Comparison of ENCODE assay signal across 1 mouse cellular context in the genomic region with DNA sequence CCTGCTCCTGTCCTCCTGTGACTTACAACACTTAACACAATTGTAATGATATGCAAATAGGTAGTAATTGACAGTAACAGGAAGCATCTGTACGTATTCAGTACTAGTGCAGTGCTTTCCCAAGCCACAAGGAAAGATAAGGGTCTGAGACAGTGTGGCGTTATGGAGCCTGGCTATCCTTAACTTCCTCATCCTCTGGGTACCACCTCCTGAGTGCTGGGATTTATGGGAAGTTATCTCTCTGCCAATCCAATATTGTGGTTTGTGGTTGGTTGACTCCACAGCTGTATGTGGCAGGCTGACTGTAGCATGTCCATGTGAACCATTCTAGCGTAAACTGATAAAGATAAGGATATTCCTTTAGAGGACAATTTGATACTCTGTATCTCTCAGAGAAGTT.
TF ChIP-seq lines count a peak whose summit lies in the region.

No protein-coding gene starts in this region.

TF ChIP-seq in MEL, 35 proteins besides CTCF, POLR2A, EP300 and RAD21:
- TF ChIP-seq UBTF (IDR thresholded peaks at IDR 0.05; ENCODE audit: borderline replicate concordance, insufficient read depth, low read depth, low read length) (no peak), CHD2 (IDR thresholded peaks at IDR 0.05; ENCODE audit: low read length) (no peak), TBP (IDR thresholded peaks at IDR 0.05; ENCODE audit: low read depth, low read length) (no peak), TAL1 (IDR thresholded peaks at IDR 0.05; ENCODE audit: low read length) (peak; percentile 56), MAFK (IDR thresholded peaks at IDR 0.05; ENCODE audit: borderline replicate concordance, low read depth, low read length) (peak; percentile 74), RCOR1 (IDR thresholded peaks at IDR 0.05; ENCODE audit: low read depth, low read length) (peak; percentile 96), USF2 (IDR thresholded peaks at IDR 0.05; ENCODE audit: borderline replicate concordance in 1 of 2, insufficient read depth in 1 of 2, low read depth in 1 of 2, low read length in 2 of 2) (no peak), JUND (IDR thresholded peaks at IDR 0.05; ENCODE audit: low read depth, low read length) (no peak), ZMIZ1 (IDR thresholded peaks at IDR 0.05; ENCODE audit: low read depth, low read length) (no peak), MYB (IDR thresholded peaks at IDR 0.05; ENCODE audit: low read depth, low read length) (no peak), TCF12 (IDR thresholded peaks at IDR 0.05; ENCODE audit: low read depth, low read length) (peak; percentile 31; the same call in 1 of the 2 replicates), SMC3 (IDR thresholded peaks at IDR 0.05; ENCODE audit: low read depth, low read length) (no peak), MYC (IDR thresholded peaks at IDR 0.05; ENCODE audit: low read depth, low read length) (no peak), MAZ (IDR thresholded peaks at IDR 0.05; ENCODE audit: low read depth, low read length) (no peak), NRF1 (IDR thresholded peaks at IDR 0.05; ENCODE audit: insufficient read depth, low read depth, low read length, poor library complexity, severe bottlenecking) (no peak), E2F4 (IDR thresholded peaks at IDR 0.05; ENCODE audit: borderline replicate concordance, low read depth, low read length) (no peak), HCFC1 (IDR thresholded peaks at IDR 0.05; ENCODE audit: low read depth, low read length) (no peak), ZKSCAN1 (IDR thresholded peaks at IDR 0.05; ENCODE audit: low read depth, low read length) (no peak), POLR2AphosphoS5 (IDR thresholded peaks at IDR 0.05; ENCODE audit: borderline replicate concordance, low read depth, low read length) (no peak), SIN3A (IDR thresholded peaks at IDR 0.05; ENCODE audit: low read length) (no peak), USF1 (IDR thresholded peaks at IDR 0.05; ENCODE audit: low read depth, low read length) (no peak), MEF2A (IDR thresholded peaks at IDR 0.05; ENCODE audit: extremely low read depth, insufficient replicate concordance, low read depth, low read length, poor library complexity, severe bottlenecking) (no peak), GABPA (IDR thresholded peaks at IDR 0.05; ENCODE audit: low read depth, low read length) (no peak), ETS1 (IDR thresholded peaks at IDR 0.05; ENCODE audit: low read depth, low read length) (peak; percentile 67), ZNF384 (IDR thresholded peaks at IDR 0.05; ENCODE audit: low read depth, low read length) (no peak), CHD1 (IDR thresholded peaks at IDR 0.05; ENCODE audit: low read depth, low read length) (no peak), GATA1 (IDR thresholded peaks at IDR 0.05; ENCODE audit: low read depth, low read length) (peak; percentile 80), ELF1 (IDR thresholded peaks at IDR 0.05; ENCODE audit: low read depth, low read length) (no peak)
